Mouse (Mus musculus): ENCODE results near the gene Slc1a5.

- TF ChIP-seq POLR2A (IDR thresholded peaks at IDR 0.05; ENCODE audit: insufficient read depth, low read length), result no peak
- TF ChIP-seq EP300 (IDR thresholded peaks at IDR 0.05; ENCODE audit: insufficient read depth, low read depth, low read length), result no peak
These were observed 33.5 kb upstream of the Slc1a5 start for GRCm38 (mm10) chr7:16747656-16748055.
